Mouse (Mus musculus): ENCODE results near the gene Ttll13.

DNA sequence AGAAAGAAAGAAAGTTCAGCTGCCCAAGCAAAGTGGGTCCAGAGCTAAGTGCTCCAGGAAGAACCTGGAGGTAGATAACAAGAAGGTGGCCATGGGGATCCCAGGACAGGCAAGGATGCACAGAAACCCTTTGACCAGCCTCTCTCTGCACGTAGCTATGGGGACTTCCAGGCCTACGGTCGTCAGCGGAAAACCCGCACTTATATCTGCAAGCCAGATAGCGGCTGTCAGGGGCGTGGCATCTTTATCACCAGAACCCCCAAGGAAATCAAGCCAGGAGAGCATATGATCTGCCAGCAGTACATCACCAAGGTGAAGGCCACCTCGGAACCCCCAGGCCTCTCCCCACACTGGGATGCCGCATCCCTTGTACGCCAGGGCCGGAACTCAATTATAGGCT is 6.7 kb downstream of the Ttll13 start:
- TF ChIP-seq CTCF (IDR thresholded peaks at IDR 0.05; ENCODE audit: insufficient read depth, low read depth, low read length) (no peak), POLR2A (IDR thresholded peaks at IDR 0.05; ENCODE audit: insufficient read depth, low read depth, low read length) (no peak)

Measured in olfactory bulb, adult 2 months (tissue).